Mouse (Mus musculus) stomach, embryonic 15.5 days (tissue): ENCODE measurements at regions not wholly inside any gene's neighbourhood (a gene's known extent, or its start where the extent isn't known, plus 50 kb on each side); places are given as distances from the start of the nearest gene placed in this dataset.

Experiments
- ATAC-seq: fragments of 200-750 bp; cut with Nextera tagmentation; 2 replicates; pipeline ENCODE4 v1.8.0; 2017; ENCODE audit warnings: low read depth, moderate number of reproducible peaks, moderate TSS enrichment; ENCODE audit not compliant: insufficient read depth, low FRiP score
- H3K27ac ChIP-seq: fragments of 300-500 bp; sonication (generic); 2 replicates; pipeline ENCODE4 v1.5.1; 2015; ENCODE audit warnings: mild to moderate bottlenecking, inconsistent platforms
- H3K27me3 ChIP-seq: fragments of 300-500 bp; sonication (generic); replicated peaks from 2 replicates; pipeline ENCODE4 v1.6.1; 2015; ENCODE audit warnings: inconsistent platforms
- H3K36me3 ChIP-seq: fragments of 300-500 bp; sonication (generic); 2 replicates; pipeline ENCODE4 v1.6.1; 2015; ENCODE audit warnings: inconsistent platforms
- H3K4me1 ChIP-seq: fragments of 300-500 bp; sonication (generic); 2 replicates; pipeline ENCODE4 v1.6.1; 2015; ENCODE audit warnings: inconsistent platforms
- H3K4me2 ChIP-seq: fragments of 300-500 bp; sonication (generic); 2 replicates; pipeline ENCODE4 v1.6.1; 2015; ENCODE audit warnings: mild to moderate bottlenecking, inconsistent platforms
- H3K4me3 ChIP-seq: fragments of 300-500 bp; sonication (generic); replicated peaks from 2 replicates; pipeline ENCODE4 v1.5.1; 2015; ENCODE audit warnings: inconsistent platforms
- H3K9ac ChIP-seq: fragments of 300-500 bp; sonication (generic); 2 replicates; pipeline ENCODE4 v1.6.1; 2015; ENCODE audit warnings: inconsistent platforms
- H3K9me3 ChIP-seq: fragments of 300-500 bp; sonication (generic); 2 replicates; pipeline ENCODE4 v1.6.1; 2016; ENCODE audit warnings: inconsistent platforms
- WGBS: fragments of 180-500 bp; shearing (Covaris S2); methylation state at CpG from one replicate; pipeline ENCODE4 v1.1.7; 2015; 5-methylcytosine and 5-hydroxymethylcytosine counted together

- Histone ChIP-seq H3K27me3 (no peaks in the 10 kb centered on the region), H3K36me3 (no peaks in the 10 kb centered on the region), H3K4me1 (peaks cover 8% of the 10 kb centered on the region; the same call in 1 of the 2 replicates), H3K9ac (no peak overlapping the region), H3K4me3 (no peak overlapping the region), H3K27ac (no peak overlapping the region), H3K4me2 (no peak overlapping the region), H3K9me3 (no peaks in the 10 kb centered on the region)
- 75% methylated on average over 4 of the region's 4 CpGs for WGBS
- ATAC-seq, result no peak
These were observed 168.8 kb downstream of the Gm11361 start for GRCm38 (mm10) chr13:28426085-28426484.

GRCm38 (mm10) chr13:28425116-28425515 lies 167.8 kb downstream of the Gm11361 start:
- Histone ChIP-seq H3K27ac (no peak overlapping the region; the same call in 1 of the 2 replicates), H3K4me2 (no peak overlapping the region)
- no peak for ATAC-seq

GRCm38 (mm10) chr13:28424446-28425059 lies 167.2 kb downstream of the Gm11361 start:
- Histone ChIP-seq H3K4me3 (no peak overlapping the region), H3K9me3 (no peaks in the 10 kb centered on the region), H3K9ac (no peak overlapping the region), H3K4me1 (peaks cover 8% of the 10 kb centered on the region; the same call in 1 of the 2 replicates), H3K27ac (no peak overlapping the region), H3K36me3 (no peaks in the 10 kb centered on the region), H3K27me3 (no peaks in the 10 kb centered on the region), H3K4me2 (no peak overlapping the region)
- peak; percentile 66; the same call in 1 of the 2 replicates for ATAC-seq
- 17% methylated on average over 8 of the region's 8 CpGs for WGBS

More at GRCm38 (mm10) chr13:28425116-28425515, 167.8 kb downstream of the Gm11361 start:
- 56% methylated on average over 3 of the region's 3 CpGs for WGBS
- H3K4me3 ChIP-seq, result no peak overlapping the region
- H3K9ac ChIP-seq, result no peak overlapping the region
- H3K9me3 ChIP-seq, result no peaks in the 10 kb centered on the region
- no peaks in the 10 kb centered on the region for H3K27me3 ChIP-seq
- peaks cover 8% of the 10 kb centered on the region; the same call in 1 of the 2 replicates for H3K4me1 ChIP-seq
- H3K36me3 ChIP-seq, result no peaks in the 10 kb centered on the region

- no peak overlapping the region for H3K9ac ChIP-seq
- H3K9me3 ChIP-seq, result no peaks in the 10 kb centered on the region
- ATAC-seq, result no peak
- WGBS, result 73% methylated on average over 3 of the region's 3 CpGs
- H3K4me2 ChIP-seq, result no peak overlapping the region
- no peak overlapping the region for H3K27ac ChIP-seq
- H3K27me3 ChIP-seq, result no peaks in the 10 kb centered on the region
- no peak overlapping the region for H3K4me3 ChIP-seq
- no peaks in the 10 kb centered on the region for H3K36me3 ChIP-seq
- H3K4me1 ChIP-seq, result peaks cover 31% of the 10 kb centered on the region
These were observed 164.0 kb downstream of the Gm11361 start for GRCm38 (mm10) chr13:28421309-28421708.

- Histone ChIP-seq H3K27ac (no peak overlapping the region), H3K36me3 (no peaks in the 10 kb centered on the region), H3K4me3 (no peak overlapping the region), H3K4me1 (peaks cover 31% of the 10 kb centered on the region), H3K9ac (no peak overlapping the region), H3K27me3 (no peaks in the 10 kb centered on the region), H3K9me3 (no peaks in the 10 kb centered on the region), H3K4me2 (no peak overlapping the region)
- 80% methylated on average over 3 of the region's 3 CpGs for WGBS
- ATAC-seq, result no peak
These were observed 163.3 kb downstream of the Gm11361 start for GRCm38 (mm10) chr13:28420636-28421035.

- no peaks in the 10 kb centered on the region for H3K36me3 ChIP-seq
- no peaks in the 10 kb centered on the region for H3K27me3 ChIP-seq
- no peak overlapping the region for H3K9ac ChIP-seq
- no peaks in the 10 kb centered on the region for H3K9me3 ChIP-seq
- no peak for ATAC-seq
- 62% methylated on average over 16 of the region's 16 CpGs for WGBS
- H3K4me1 ChIP-seq, result peaks cover 30% of the 10 kb centered on the region
- no peak overlapping the region for H3K4me3 ChIP-seq
- H3K4me2 ChIP-seq, result peak overlapping the region; percentile 26; the same call in 1 of the 2 replicates
- 0 out of 2 replicates have a peak overlapping the region, but pooled peaks have one; percentile 12 for H3K27ac ChIP-seq
These were observed 162.6 kb downstream of the Gm11361 start for GRCm38 (mm10) chr13:28419950-28420381.

GRCm38 (mm10) chr13:28418936-28419681 lies 161.8 kb downstream of the Gm11361 start:
- no peak for ATAC-seq
- Histone ChIP-seq H3K9ac (no peak overlapping the region), H3K27me3 (no peaks in the 10 kb centered on the region), H3K4me1 (peaks cover 23% of the 10 kb centered on the region), H3K36me3 (no peaks in the 10 kb centered on the region), H3K9me3 (no peaks in the 10 kb centered on the region), H3K4me2 (peak overlapping the region; percentile 48; the same call in 1 of the 2 replicates), H3K27ac (peak overlapping the region; percentile 97), H3K4me3 (no peak overlapping the region; the same call in 1 of the 2 replicates)
- WGBS, result 79% methylated on average over 17 of the region's 17 CpGs

- peak; percentile 89 for ATAC-seq
- H3K4me3 ChIP-seq, result peak overlapping the region; percentile 13
- H3K27me3 ChIP-seq, result no peaks in the 10 kb centered on the region
- H3K4me1 ChIP-seq, result peaks cover 23% of the 10 kb centered on the region
- no peaks in the 10 kb centered on the region for H3K9me3 ChIP-seq
- peak overlapping the region; percentile 97 for H3K27ac ChIP-seq
- 12% methylated on average over 11 of the region's 11 CpGs for WGBS
- peak overlapping the region; percentile 48 for H3K4me2 ChIP-seq
- H3K9ac ChIP-seq, result no peak overlapping the region
- no peaks in the 10 kb centered on the region for H3K36me3 ChIP-seq
These were observed 160.9 kb downstream of the Gm11361 start for GRCm38 (mm10) chr13:28417929-28418881.

GRCm38 (mm10) chr13:28417431-28417928 lies 160.2 kb downstream of the Gm11361 start:
- Histone ChIP-seq H3K4me3 (peak overlapping the region; percentile 13), H3K9ac (no peak overlapping the region), H3K27me3 (no peaks in the 10 kb centered on the region), H3K4me1 (peaks cover 23% of the 10 kb centered on the region), H3K4me2 (peak overlapping the region; percentile 48), H3K27ac (peak overlapping the region; percentile 97), H3K9me3 (no peaks in the 10 kb centered on the region), H3K36me3 (no peaks in the 10 kb centered on the region)
- peak; percentile 51 for ATAC-seq
- 10% methylated on average over 7 of the region's 7 CpGs for WGBS

GRCm38 (mm10) chr13:28416887-28417286 lies 159.6 kb downstream of the Gm11361 start:
- H3K4me1 ChIP-seq, result peaks cover 23% of the 10 kb centered on the region
- H3K9ac ChIP-seq, result no peak overlapping the region

GRCm38 (mm10) chr13:28416231-28416630 lies 158.9 kb downstream of the Gm11361 start:
- no peak for ATAC-seq
- Histone ChIP-seq H3K36me3 (no peaks in the 10 kb centered on the region), H3K9me3 (no peaks in the 10 kb centered on the region), H3K27me3 (no peaks in the 10 kb centered on the region), H3K4me2 (peak overlapping the region; percentile 1; the same call in 1 of the 2 replicates), H3K9ac (no peak overlapping the region), H3K4me3 (no peak overlapping the region), H3K4me1 (peaks cover 23% of the 10 kb centered on the region), H3K27ac (peak overlapping the region; percentile 97)
- 8% methylated on average over 6 of the region's 6 CpGs for WGBS

More at GRCm38 (mm10) chr13:28416887-28417286, 159.6 kb downstream of the Gm11361 start:
- 32% methylated on average over 8 of the region's 8 CpGs for WGBS
- H3K27ac ChIP-seq, result peak overlapping the region; percentile 97
- H3K9me3 ChIP-seq, result no peaks in the 10 kb centered on the region
- H3K36me3 ChIP-seq, result no peaks in the 10 kb centered on the region
- peak overlapping the region; percentile 48 for H3K4me2 ChIP-seq
- ATAC-seq, result no peak
- no peaks in the 10 kb centered on the region for H3K27me3 ChIP-seq
- no peak overlapping the region for H3K4me3 ChIP-seq
